Mouse (Mus musculus): ENCODE measurements around the gene Umodl1. TPM values are rescaled to one million over a fixed set of nuclear protein-coding genes. Genes with fewer than 3 reads are reported as not detected.

Gene Umodl1
- total RNA-seq, 4 experiments from 2014 or later = 0.20 to 0.57 (median 0.32) TPM

DNA sequence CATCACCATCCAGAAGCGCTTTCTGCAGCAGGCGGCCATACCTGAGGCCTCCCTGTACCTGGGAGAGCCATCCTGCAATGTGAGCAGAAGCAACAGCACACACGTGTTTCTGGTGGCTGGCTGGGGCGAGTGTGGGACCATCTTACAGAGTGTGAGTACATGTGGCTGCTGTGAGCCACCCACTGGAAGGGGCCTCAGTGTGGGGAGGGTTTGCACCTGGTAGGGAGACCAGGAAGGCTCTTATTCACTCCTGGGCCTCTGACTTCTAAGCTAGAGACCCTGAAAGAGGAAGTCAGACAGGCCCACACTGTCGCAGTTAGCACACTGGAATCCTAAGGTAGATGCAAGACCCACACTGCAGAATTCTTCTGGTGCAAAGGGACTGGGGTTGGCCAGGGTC is 41.9 kb downstream of the Umodl1 start:
- DNase-seq (ENCODE audit: low spot score in 2 of 2) = no peak

DNA sequence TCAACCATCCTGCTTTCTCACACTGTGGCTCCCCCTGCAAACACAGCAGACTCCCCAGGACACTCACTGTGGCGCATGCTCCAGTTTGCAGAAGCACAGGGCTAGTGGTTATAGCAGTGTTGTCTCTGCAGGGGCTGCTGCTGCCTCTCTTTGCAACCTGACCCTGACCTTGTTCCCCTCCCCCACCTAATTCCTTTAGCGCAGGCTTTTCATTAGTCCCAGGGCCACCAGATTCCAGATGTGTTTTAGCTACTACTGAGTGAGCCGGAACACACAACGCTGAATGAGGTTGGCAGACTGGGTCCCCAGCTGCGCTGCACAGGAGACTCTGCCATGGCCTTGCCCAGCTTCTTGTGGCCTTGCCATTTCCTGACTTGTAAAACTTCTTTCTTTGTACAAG is 46.5 kb downstream of the Umodl1 start:
- no peak for DNase-seq (ENCODE audit: low spot score in 2 of 2)

GRCm38 (mm10) chr17:31002613-31003012 is 48.2 kb downstream of the Umodl1 start:
- no peak for DNase-seq (ENCODE audit: low spot score in 2 of 2)

GRCm38 (mm10) chr17:31005284-31005683 is 50.8 kb downstream of the Umodl1 start:
- DNase-seq (ENCODE audit: low spot score in 2 of 2) = no peak

- no peak for DNase-seq (ENCODE audit: low spot score in 2 of 2)
Observed at GRCm38 (mm10) chr17:31007357-31007756, 52.9 kb downstream of the Umodl1 start.

GRCm38 (mm10) chr17:31008416-31008815 is 54.0 kb downstream of the Umodl1 start:
- DNase-seq (ENCODE audit: low spot score in 2 of 2) = no peak

DNA sequence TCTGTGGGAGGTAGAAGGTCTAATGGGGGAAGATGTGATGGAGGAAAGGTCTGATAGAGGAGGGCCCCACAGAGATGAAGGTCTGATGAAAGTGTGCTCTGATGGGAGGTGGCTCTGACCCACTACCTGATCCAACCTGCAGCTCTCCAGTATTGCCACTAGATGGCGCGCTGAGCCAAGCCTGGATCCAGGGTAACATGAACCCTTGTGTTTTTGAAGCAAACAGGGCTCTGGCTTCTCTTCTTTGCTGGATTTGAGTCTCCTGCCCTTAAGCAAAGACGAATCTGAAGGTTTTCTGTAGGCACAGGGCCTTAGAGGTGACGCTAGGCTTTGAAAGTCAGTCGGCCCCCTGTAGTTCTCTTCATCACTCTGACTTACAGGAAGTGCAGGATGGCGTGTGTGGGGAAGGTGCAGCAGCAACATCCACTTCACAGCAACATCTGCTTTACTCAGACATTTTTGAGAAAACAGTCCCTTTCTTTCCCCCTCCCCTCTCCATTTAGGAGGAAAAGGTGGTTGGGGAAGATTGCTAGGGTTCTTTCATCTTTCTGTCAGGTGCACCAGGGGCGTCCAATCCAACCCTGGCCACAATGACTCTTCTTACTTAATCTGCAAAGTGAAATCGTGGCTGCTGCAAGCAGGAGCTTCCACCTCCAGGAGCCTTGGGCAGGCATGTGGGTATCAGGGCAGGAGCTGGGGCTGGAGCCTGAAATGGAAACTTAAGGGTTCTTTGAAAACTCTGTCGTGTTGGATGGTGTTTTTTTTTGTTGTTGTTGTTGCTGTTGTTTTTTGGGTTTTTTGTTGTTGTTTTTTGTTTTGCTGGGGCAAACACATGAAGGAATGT is 57.3 kb downstream of the Umodl1 start:
- no peak for DNase-seq (ENCODE audit: low spot score in 2 of 2)

GRCm38 (mm10) chr17:31018267-31018666 is 63.8 kb downstream of the Umodl1 start:
- DNase-seq (ENCODE audit: low spot score in 2 of 2) = no peak

- peak in 1 of 2 experiments; percentile 39 for DNase-seq (ENCODE audit: low spot score in 2 of 2)
Observed at GRCm38 (mm10) chr17:31019505-31019904, 65.1 kb downstream of the Umodl1 start.

GRCm38 (mm10) chr17:31020078-31020477 is 65.6 kb downstream of the Umodl1 start:
- DNase-seq (ENCODE audit: low spot score in 2 of 2) = no peak

DNA sequence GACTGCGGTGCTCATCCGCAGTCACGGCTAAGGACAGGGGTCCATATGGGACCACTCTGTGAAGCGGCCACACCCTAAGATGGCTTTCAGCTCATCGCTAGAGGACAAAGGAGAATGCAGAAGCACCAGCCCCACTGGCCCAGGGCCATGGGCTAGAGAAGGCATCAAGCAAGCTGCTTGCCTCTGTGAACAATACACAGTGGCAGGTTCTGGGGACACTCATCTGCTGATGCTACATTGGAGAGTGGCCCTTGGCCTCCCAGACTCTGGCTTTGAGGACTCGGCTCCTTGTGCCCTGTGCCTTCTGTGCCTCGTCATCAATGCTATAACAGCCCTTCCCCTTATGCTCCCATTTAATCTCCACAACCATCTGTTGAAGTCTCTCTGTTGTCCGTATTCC is 66.8 kb downstream of the Umodl1 start:
- DNase-seq (ENCODE audit: low spot score in 2 of 2) = peak in 1 of 2 experiments; percentile 43

- no peak for DNase-seq (ENCODE audit: low spot score in 2 of 2)
Observed at GRCm38 (mm10) chr17:31024125-31024781, 69.8 kb downstream of the Umodl1 start.

DNA sequence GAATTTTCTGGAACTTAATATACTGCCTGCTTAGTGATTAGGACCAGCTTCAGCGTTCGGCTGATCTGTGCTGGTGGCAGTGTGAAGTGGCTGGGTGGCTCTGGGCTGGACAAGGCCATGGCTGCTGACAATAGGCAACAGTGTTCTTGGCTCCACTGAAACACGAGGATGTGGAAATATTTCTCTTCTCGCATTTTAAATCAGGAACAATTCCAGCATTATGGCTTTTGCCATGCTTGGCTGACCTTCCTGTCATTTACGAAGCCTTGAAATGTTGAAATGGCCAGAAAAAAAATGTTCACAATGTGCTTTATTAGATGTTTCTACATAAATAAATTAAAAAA is 70.3 kb downstream of the Umodl1 start:
- DNase-seq (ENCODE audit: low spot score in 2 of 2) = no peak

GRCm38 (mm10) chr17:31026986-31027385 is 72.5 kb downstream of the Umodl1 start:
- DNase-seq (ENCODE audit: low spot score in 2 of 2) = no peak

GRCm38 (mm10) chr17:31027723-31028122 is 73.3 kb downstream of the Umodl1 start:
- DNase-seq (ENCODE audit: low spot score in 2 of 2) = no peak

GRCm38 (mm10) chr17:31028821-31029370 is 74.5 kb downstream of the Umodl1 start:
- DNase-seq (ENCODE audit: low spot score in 2 of 2) = no peak

GRCm38 (mm10) chr17:31029407-31029806 is 75.0 kb downstream of the Umodl1 start:
- no peak for DNase-seq (ENCODE audit: low spot score in 2 of 2)

DNA sequence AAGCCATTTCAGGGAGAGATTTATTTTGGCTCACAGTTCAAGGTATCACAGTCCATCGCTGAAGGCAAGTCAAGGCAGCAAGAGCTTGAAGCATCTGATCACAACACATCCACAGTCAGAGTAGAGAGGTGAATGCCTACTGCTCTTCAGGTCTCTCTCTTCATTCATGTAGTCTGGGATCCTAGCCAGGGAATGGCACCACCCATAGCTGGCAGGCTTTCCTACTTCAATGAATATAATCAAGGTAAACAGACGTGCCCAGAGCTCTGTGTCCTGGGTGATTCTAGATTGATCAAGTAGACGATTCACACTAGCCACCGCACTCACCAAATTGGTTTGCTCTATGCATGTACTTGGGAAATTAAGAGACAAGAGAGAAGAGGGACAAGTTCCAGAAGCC is 77.9 kb downstream of the Umodl1 start:
- no peak for DNase-seq (ENCODE audit: low spot score in 2 of 2)

GRCm38 (mm10) chr17:31033251-31033650 is 78.8 kb downstream of the Umodl1 start:
- no peak for DNase-seq (ENCODE audit: low spot score in 2 of 2)

DNA sequence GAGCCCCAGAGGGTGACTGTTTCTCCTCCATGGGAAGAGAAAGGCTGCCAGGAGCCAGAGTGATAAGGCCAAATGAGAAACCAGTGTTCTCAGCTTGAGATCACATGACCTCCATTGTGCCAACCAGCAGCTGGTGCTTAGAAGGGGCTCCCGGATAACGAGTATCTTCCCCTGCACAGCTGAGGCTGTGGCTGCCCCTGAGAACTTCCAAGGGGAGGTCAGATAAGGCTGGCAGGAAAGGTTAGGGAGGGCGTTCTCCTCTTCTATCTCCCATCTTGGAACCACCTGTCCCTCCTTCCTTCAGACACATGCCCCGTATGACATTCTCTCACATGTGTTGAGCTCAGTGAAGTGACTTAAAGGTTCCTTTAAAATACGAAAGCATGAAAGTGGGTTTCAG is 79.7 kb downstream of the Umodl1 start:
- no peak for DNase-seq (ENCODE audit: low spot score in 2 of 2)

GRCm38 (mm10) chr17:31034674-31035356 is 80.4 kb downstream of the Umodl1 start:
- DNase-seq (ENCODE audit: low spot score in 2 of 2) = no peak
